Mouse (Mus musculus) C2C12 (cell line): ENCODE data around the gene Glt1d1. TPM values are rescaled to one million over a fixed set of nuclear protein-coding genes. Genes with fewer than 3 reads are reported as not detected.

Experiments used
- H3K27me3 ChIP-seq: one replicate; pipeline ENCODE4 v1.6.1; 2011; ENCODE audit not compliant: control insufficient read depth, insufficient read depth, insufficient read length
- H3K36me3 ChIP-seq: one replicate; pipeline ENCODE4 v1.6.1; 2011; ENCODE audit not compliant: control insufficient read depth, insufficient read depth
- H3K4me3 ChIP-seq: one replicate; pipeline ENCODE4 v1.5.1; 2011; ENCODE audit warnings: mild to moderate bottlenecking, control low read depth; ENCODE audit not compliant: poor library complexity, insufficient read depth, severe bottlenecking
- H3K79me2 ChIP-seq: one replicate; pipeline ENCODE4 v1.6.1; 2011; ENCODE audit not compliant: control insufficient read depth, insufficient read depth
- H3K79me3 ChIP-seq: one replicate; pipeline ENCODE4 v1.6.1; 2011; ENCODE audit warnings: low read depth, control low read depth
- H3ac ChIP-seq: one replicate; pipeline ENCODE3; 2011; ENCODE audit warnings: low read depth; ENCODE audit not compliant: control insufficient read depth, insufficient read length
- CEBPB ChIP-seq: IDR thresholded peaks from one replicate; pipeline ENCODE4 v1.6.1; 2011; ENCODE audit warnings: low read depth, mild to moderate bottlenecking, control low read depth, moderate library complexity
- CTCF ChIP-seq: IDR thresholded peaks from one replicate; pipeline ENCODE4 v1.5.1; 2011; ENCODE audit not compliant: control insufficient read depth, insufficient read depth, insufficient read length
- FOSL1 ChIP-seq: IDR thresholded peaks from one replicate; pipeline ENCODE4 v1.8.0; 2011; ENCODE audit warnings: mild to moderate bottlenecking, low read length; ENCODE audit not compliant: poor library complexity, insufficient read depth, severe bottlenecking
- MAX ChIP-seq: IDR thresholded peaks from one replicate; pipeline ENCODE4 v1.6.1; 2011; ENCODE audit warnings: mild to moderate bottlenecking, control low read depth
- MYOD1 ChIP-seq: IDR thresholded peaks from one replicate; pipeline ENCODE4 v1.6.1; 2011; ENCODE audit warnings: low read depth; ENCODE audit not compliant: control insufficient read depth, insufficient read length
- MYOG ChIP-seq: IDR thresholded peaks from one replicate; pipeline ENCODE4 v1.6.1; 2011; ENCODE audit not compliant: control insufficient read depth, insufficient read length; ENCODE audit errors: extremely low read depth
- USF1 ChIP-seq: IDR thresholded peaks from one replicate; pipeline ENCODE4 v1.6.1; 2011; ENCODE audit warnings: low read depth, mild to moderate bottlenecking, control low read depth, moderate library complexity
- polyA plus RNA-seq: library from polyadenylated mRNA; unstranded; fragments of >200 nt; fragmentation: generic; extraction: Trizol; gene quantifications from one replicate; pipeline ENCODE4 v1.2.1, GENCODE M21; 2012; ENCODE audit warnings: missing spikeins

Glt1d1 gene
- polyA plus RNA-seq, 1 experiment = not detected

GRCm38 (mm10) chr5:127640359-127640758, 8.3 kb downstream of the Glt1d1 start:
- no peak overlapping the region for H3K4me3 ChIP-seq
- TF ChIP-seq FOSL1 (no peak), CEBPB (no peak), MAX (no peak), MYOG (no peak), CTCF (no peak), MYOD1 (no peak), USF1 (no peak)
- H3K79me2 ChIP-seq = no peaks in the 10 kb centered on the region
- no peaks in the 10 kb centered on the region for H3K36me3 ChIP-seq
- H3K79me3 ChIP-seq = no peaks in the 10 kb centered on the region
- H3ac ChIP-seq = no peak overlapping the region
- no peaks in the 10 kb centered on the region for H3K27me3 ChIP-seq

GRCm38 (mm10) chr5:127641185-127641958, 9.3 kb downstream of the Glt1d1 start:
- H3K79me3 ChIP-seq = no peaks in the 10 kb centered on the region
- H3K79me2 ChIP-seq = no peaks in the 10 kb centered on the region
- no peak for TF ChIP-seq MAX
- TF ChIP-seq USF1 = no peak
- TF ChIP-seq CEBPB = no peak
- no peak for TF ChIP-seq MYOD1
- no peak overlapping the region for H3K4me3 ChIP-seq
- H3K36me3 ChIP-seq = no peaks in the 10 kb centered on the region
- H3ac ChIP-seq = no peak overlapping the region
- no peaks in the 10 kb centered on the region for H3K27me3 ChIP-seq

GRCm38 (mm10) chr5:127648046-127648445, 16.0 kb downstream of the Glt1d1 start:
- Histone ChIP-seq H3K4me3 (no peak overlapping the region), H3K27me3 (no peaks in the 10 kb centered on the region), H3K79me3 (no peaks in the 10 kb centered on the region), H3ac (no peak overlapping the region), H3K79me2 (no peaks in the 10 kb centered on the region), H3K36me3 (no peaks in the 10 kb centered on the region)
- TF ChIP-seq CTCF (no peak), MYOG (no peak), MYOD1 (no peak), CEBPB (no peak), FOSL1 (no peak), MAX (no peak), USF1 (no peak)

- TF ChIP-seq CTCF = no peak
- no peak for TF ChIP-seq CEBPB
- no peak for TF ChIP-seq MAX
- TF ChIP-seq MYOD1 = no peak
- TF ChIP-seq MYOG = no peak
- TF ChIP-seq USF1 = no peak
- no peak for TF ChIP-seq FOSL1
- H3K36me3 ChIP-seq = no peaks in the 10 kb centered on the region
- H3K27me3 ChIP-seq = no peaks in the 10 kb centered on the region
- H3K79me2 ChIP-seq = no peaks in the 10 kb centered on the region
- no peak overlapping the region for H3K4me3 ChIP-seq
- H3K79me3 ChIP-seq = no peaks in the 10 kb centered on the region
- H3ac ChIP-seq = no peak overlapping the region
Observed at GRCm38 (mm10) chr5:127649077-127649476, 17.0 kb downstream of the Glt1d1 start.

- H3K36me3 ChIP-seq = no peaks in the 10 kb centered on the region
- no peak overlapping the region for H3K4me3 ChIP-seq
- no peak overlapping the region for H3ac ChIP-seq
- TF ChIP-seq CTCF (no peak), USF1 (no peak), CEBPB (no peak), MAX (no peak), MYOG (no peak), MYOD1 (no peak), FOSL1 (no peak)
- H3K27me3 ChIP-seq = no peaks in the 10 kb centered on the region
- no peaks in the 10 kb centered on the region for H3K79me3 ChIP-seq
- no peaks in the 10 kb centered on the region for H3K79me2 ChIP-seq
Observed at GRCm38 (mm10) chr5:127658257-127658656, 26.2 kb downstream of the Glt1d1 start.

GRCm38 (mm10) chr5:127659312-127659711, 27.2 kb downstream of the Glt1d1 start:
- no peaks in the 10 kb centered on the region for H3K27me3 ChIP-seq
- no peaks in the 10 kb centered on the region for H3K36me3 ChIP-seq
- H3ac ChIP-seq = no peak overlapping the region
- no peaks in the 10 kb centered on the region for H3K79me2 ChIP-seq
- TF ChIP-seq CTCF (no peak), MYOD1 (no peak), MAX (no peak), USF1 (no peak), CEBPB (no peak), FOSL1 (no peak), MYOG (no peak)
- no peaks in the 10 kb centered on the region for H3K79me3 ChIP-seq
- no peak overlapping the region for H3K4me3 ChIP-seq
